Mouse (Mus musculus) kidney, embryonic 15.5 days (tissue): ENCODE results near the gene U2af2. TPM values are rescaled to one million over a fixed set of nuclear protein-coding genes. Genes with fewer than 3 reads are reported as not detected.
"Not testable (repeated sequence)": the region's sequence is repeated elsewhere in the genome, so short reads cannot be mapped to it uniquely, and the experiment has no call there.

Source experiments
- ATAC-seq: fragments of 200-750 bp; cut with Nextera tagmentation; replicated peaks from 2 replicates; pipeline ENCODE4 v1.8.0; 2017; ENCODE audit warnings: moderate TSS enrichment; ENCODE audit not compliant: low FRiP score
- H3K27ac ChIP-seq: fragments of 300-500 bp; sonication (generic); 2 replicates; pipeline ENCODE4 v1.5.1; 2015; ENCODE audit warnings: mild to moderate bottlenecking, inconsistent platforms
- H3K27me3 ChIP-seq: fragments of 300-500 bp; sonication (generic); 2 replicates; pipeline ENCODE4 v1.6.1; 2015; ENCODE audit warnings: inconsistent platforms
- H3K36me3 ChIP-seq: fragments of 300-500 bp; sonication (generic); 2 replicates; pipeline ENCODE4 v1.6.1; 2015; ENCODE audit warnings: inconsistent platforms
- H3K4me1 ChIP-seq: fragments of 300-500 bp; sonication (generic); 2 replicates; pipeline ENCODE4 v1.6.1; 2015; ENCODE audit warnings: inconsistent platforms
- H3K4me2 ChIP-seq: fragments of 300-500 bp; sonication (generic); 2 replicates; pipeline ENCODE4 v1.6.1; 2015; ENCODE audit warnings: moderate library complexity, mild to moderate bottlenecking, inconsistent platforms
- H3K4me3 ChIP-seq: fragments of 300-500 bp; sonication (generic); replicated peaks from 2 replicates; pipeline ENCODE4 v1.5.1; 2015; ENCODE audit warnings: mild to moderate bottlenecking, inconsistent platforms
- H3K9ac ChIP-seq: fragments of 300-500 bp; sonication (generic); 2 replicates; pipeline ENCODE4 v1.6.1; 2015; ENCODE audit warnings: mild to moderate bottlenecking, inconsistent platforms
- H3K9me3 ChIP-seq: fragments of 300-500 bp; sonication (generic); replicated peaks from 2 replicates; pipeline ENCODE4 v1.6.1; 2016; ENCODE audit warnings: inconsistent platforms
- WGBS: fragments of 180-500 bp; shearing (Covaris S2); methylation state at CpG from one replicate; pipeline ENCODE4 v1.1.7; 2015; ENCODE audit warnings: mixed read lengths; 5-methylcytosine and 5-hydroxymethylcytosine counted together
- polyA plus RNA-seq: library from polyadenylated mRNA; unstranded; fragments of >200 nt; fragmentation: Nextera tagmentation; extraction: Ambion mirVana; gene quantifications from 2 replicates; pipeline ENCODE4 v1.2.1, GENCODE M21; 2015

The U2af2 gene
- polyA plus RNA-seq, 1 experiment from 2014 or later = 145 TPM

GRCm38 (mm10) chr7:5058631-5059030 lies 3.3 kb upstream of the U2af2 start:
- Histone ChIP-seq H3K9me3 (no peaks in the 10 kb centered on the region), H3K27me3 (peaks cover 46% of the 10 kb centered on the region), H3K4me1 (peaks cover 59% of the 10 kb centered on the region), H3K9ac (no peak overlapping the region), H3K4me2 (no peak overlapping the region), H3K36me3 (no peaks in the 10 kb centered on the region), H3K27ac (no peak overlapping the region), H3K4me3 (no peak overlapping the region)
- 88% methylated on average over 1 of the region's 1 CpGs for WGBS
- ATAC-seq = no peak

- Histone ChIP-seq H3K4me3 (0 out of 2 replicates have a peak overlapping the region, but pooled peaks have one; percentile 78), H3K9ac (no peak overlapping the region), H3K27ac (peak overlapping the region; percentile 100), H3K9me3 (no peaks in the 10 kb centered on the region), H3K4me1 (peaks cover 59% of the 10 kb centered on the region), H3K4me2 (no peak overlapping the region), H3K36me3 (no peaks in the 10 kb centered on the region; the same call in 1 of the 2 replicates), H3K27me3 (peaks cover 38% of the 10 kb centered on the region)
- 94% methylated on average over 12 of the region's 12 CpGs for WGBS
- no peak for ATAC-seq
Measured at GRCm38 (mm10) chr7:5059421-5059820, 2.5 kb upstream of the U2af2 start.

GRCm38 (mm10) chr7:5060239-5060731 lies 1.7 kb upstream of the U2af2 start:
- Histone ChIP-seq H3K27me3 (peaks cover 29% of the 10 kb centered on the region), H3K36me3 (peaks cover 2% of the 10 kb centered on the region), H3K9me3 (no peaks in the 10 kb centered on the region), H3K4me2 (peak overlapping the region; percentile 92), H3K4me1 (peaks cover 61% of the 10 kb centered on the region), H3K9ac (peak overlapping the region; percentile 96), H3K4me3 (peak overlapping the region; percentile 78), H3K27ac (peak overlapping the region; percentile 100)
- WGBS = 2% methylated on average over 27 of the region's 27 CpGs
- ATAC-seq = peak; percentile 22

- peak overlapping the region; percentile 92 for H3K4me2 ChIP-seq
- WGBS = under 1% methylated on average over 60 of the region's 60 CpGs
- no peaks in the 10 kb centered on the region for H3K9me3 ChIP-seq
- H3K27me3 ChIP-seq = peaks cover 20% of the 10 kb centered on the region
- peak overlapping the region; percentile 78 for H3K4me3 ChIP-seq
- peak overlapping the region; percentile 96 for H3K9ac ChIP-seq
- peak overlapping the region; percentile 100 for H3K27ac ChIP-seq
- peaks cover 10% of the 10 kb centered on the region for H3K36me3 ChIP-seq
- peak; percentile 91 for ATAC-seq
- H3K4me1 ChIP-seq = peaks cover 67% of the 10 kb centered on the region
Measured at GRCm38 (mm10) chr7:5060944-5061773, 784 bp upstream of the U2af2 start.

GRCm38 (mm10) chr7:5062360-5063001 lies 538 bp downstream of the U2af2 start:
- peaks cover 24% of the 10 kb centered on the region for H3K36me3 ChIP-seq
- peak overlapping the region; percentile 96 for H3K9ac ChIP-seq
- H3K27me3 ChIP-seq = peaks cover 10% of the 10 kb centered on the region
- peak overlapping the region; percentile 78 for H3K4me3 ChIP-seq
- H3K9me3 ChIP-seq = no peaks in the 10 kb centered on the region
- peak; percentile 47 for ATAC-seq
- peak overlapping the region; percentile 100 for H3K27ac ChIP-seq
- 0% methylated on average over 47 of the region's 51 CpGs for WGBS
- H3K4me1 ChIP-seq = peaks cover 57% of the 10 kb centered on the region
- peak overlapping the region; percentile 92 for H3K4me2 ChIP-seq

- 93% methylated on average over 6 of the region's 6 CpGs for WGBS
- peak overlapping the region; percentile 78; the same call in 1 of the 2 replicates for H3K4me3 ChIP-seq
- H3K27me3 ChIP-seq = no peaks in the 10 kb centered on the region
- H3K27ac ChIP-seq = no peak overlapping the region
- H3K9ac ChIP-seq = no peak overlapping the region
- no peaks in the 10 kb centered on the region for H3K9me3 ChIP-seq
- H3K4me2 ChIP-seq = peak overlapping the region; percentile 92; the same call in 1 of the 2 replicates
- peaks cover 48% of the 10 kb centered on the region for H3K36me3 ChIP-seq
- peaks cover 41% of the 10 kb centered on the region for H3K4me1 ChIP-seq
- ATAC-seq = no peak
Measured at GRCm38 (mm10) chr7:5064886-5065285, 2.9 kb downstream of the U2af2 start.

GRCm38 (mm10) chr7:5073586-5073985 lies 11.6 kb downstream of the U2af2 start:
- Histone ChIP-seq H3K36me3 (peaks cover 99% of the 10 kb centered on the region), H3K4me1 (no peaks in the 10 kb centered on the region), H3K27me3 (no peaks in the 10 kb centered on the region), H3K4me2 (no peak overlapping the region), H3K9me3 (no peaks in the 10 kb centered on the region), H3K9ac (no peak overlapping the region), H3K4me3 (no peak overlapping the region), H3K27ac (no peak overlapping the region)
- 76% methylated on average over 1 of the region's 1 CpGs for WGBS
- ATAC-seq = no peak

GRCm38 (mm10) chr7:5074984-5075383 lies 13.0 kb downstream of the U2af2 start:
- no peaks in the 10 kb centered on the region for H3K9me3 ChIP-seq
- WGBS = 96% methylated on average over 5 of the region's 5 CpGs

GRCm38 (mm10) chr7:5076931-5077330 lies 15.0 kb downstream of the U2af2 start:
- Histone ChIP-seq H3K36me3 (peaks cover 74% of the 10 kb centered on the region), H3K4me3 (no peak overlapping the region), H3K27ac (no peak overlapping the region), H3K9me3 (no peaks in the 10 kb centered on the region), H3K4me1 (peaks cover 13% of the 10 kb centered on the region), H3K4me2 (no peak overlapping the region), H3K9ac (no peak overlapping the region), H3K27me3 (no peaks in the 10 kb centered on the region)
- no peak for ATAC-seq
- 82% methylated on average over 2 of the region's 2 CpGs for WGBS

More at GRCm38 (mm10) chr7:5074984-5075383, 13.0 kb downstream of the U2af2 start:
- Histone ChIP-seq H3K4me2 (no peak overlapping the region), H3K36me3 (peaks cover 92% of the 10 kb centered on the region), H3K27me3 (no peaks in the 10 kb centered on the region), H3K9ac (no peak overlapping the region), H3K4me3 (no peak overlapping the region), H3K4me1 (no peaks in the 10 kb centered on the region), H3K27ac (no peak overlapping the region)
- no peak for ATAC-seq

GRCm38 (mm10) chr7:5079365-5080009 lies 17.5 kb downstream of the U2af2 start:
- Histone ChIP-seq H3K4me1 (peaks cover 24% of the 10 kb centered on the region), H3K4me3 (peak overlapping the region; percentile 99), H3K4me2 (peak overlapping the region; percentile 76), H3K36me3 (peaks cover 68% of the 10 kb centered on the region), H3K9ac (peak overlapping the region; percentile 98; the same call in 1 of the 2 replicates), H3K27ac (peak overlapping the region; percentile 96)
- not testable (repeated sequence) for H3K27me3 ChIP-seq, H3K9me3 ChIP-seq
- 42% methylated on average over 9 of the region's 13 CpGs for WGBS
- peak; percentile 28 for ATAC-seq

GRCm38 (mm10) chr7:5080010-5080751 lies 18.2 kb downstream of the U2af2 start, which contains the start of gene Epn1:
Epn1 (plus strand) TSS chr7:5080235.
- H3K9me3 ChIP-seq = no peaks in the 10 kb centered on the region

More at GRCm38 (mm10) chr7:5080010-5080751, 18.2 kb downstream of the U2af2 start, which contains the start of gene Epn1:
- Histone ChIP-seq H3K4me1 (peaks cover 24% of the 10 kb centered on the region), H3K27me3 (no peaks in the 10 kb centered on the region), H3K9ac (peak within 1 kb of the TSS; percentile 98), H3K4me2 (peak within 1 kb of the TSS; percentile 76), H3K27ac (peak within 1 kb of the TSS; percentile 96), H3K4me3 (peak within 1 kb of the TSS; percentile 99), H3K36me3 (peaks cover 68% of the 10 kb centered on the region)
- peak; percentile 97 for ATAC-seq
- under 1% methylated on average over 78 of the region's 81 CpGs for WGBS
